In the genomic region with DNA sequence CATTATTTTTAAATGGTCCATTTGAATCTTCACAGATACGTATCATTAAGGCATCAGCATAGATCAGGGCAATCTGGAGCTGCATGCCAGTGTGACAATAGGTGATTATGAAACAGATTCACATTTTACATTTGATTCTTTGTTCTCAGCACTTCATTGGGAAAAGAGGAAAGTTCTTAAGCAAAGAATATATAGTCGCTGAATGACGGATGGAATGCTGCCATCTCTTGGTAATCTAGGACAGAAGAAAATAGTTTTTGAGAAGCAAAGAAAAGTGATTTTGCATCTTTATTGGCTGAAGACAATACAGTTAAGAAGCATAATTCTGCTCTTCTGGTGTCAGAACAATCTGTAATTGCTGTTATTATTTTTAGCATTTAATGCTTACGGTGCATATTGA, we compare ENCODE assay signal across 15 mouse cellular contexts.
"Had no signal": no experiment of that assay in that cellular context is flagged by ENCODE, and none has a peak within 500 bp of the region (broad histone marks: within the 10 kb centered on the region; RNA-seq: fewer than 3 reads in every experiment).

No protein-coding gene starts in this region.

- H3K9ac ChIP-seq: limb, embryonic 15.5 days; liver, embryonic 12.5 days; lung, embryonic 14.5 days; neural tube, embryonic 12.5 days; stomach, embryonic 15.5 days had no signal

- ATAC-seq: liver, embryonic 12.5 days had no signal

- H3K27me3 ChIP-seq: limb, embryonic 15.5 days; liver, embryonic 12.5 days; neural tube, embryonic 12.5 days; stomach, embryonic 15.5 days had no signal

- H3K4me2 ChIP-seq: limb, embryonic 15.5 days; liver, embryonic 12.5 days; lung, embryonic 14.5 days; neural tube, embryonic 12.5 days; stomach, embryonic 15.5 days had no signal

- H3K4me3 ChIP-seq: left cerebral cortex, adult 2 months; limb, embryonic 15.5 days; liver, embryonic 12.5 days; midbrain, embryonic 10.5 days; myocyte; neural tube, embryonic 12.5 days; stomach, embryonic 15.5 days had no signal

- H3K4me1 ChIP-seq: limb, embryonic 15.5 days; liver, embryonic 12.5 days; midbrain, embryonic 10.5 days; neural tube, embryonic 12.5 days; stomach, embryonic 15.5 days had no signal

- H3K9me3 ChIP-seq: limb, embryonic 15.5 days; liver, embryonic 12.5 days; midbrain, embryonic 10.5 days; neural tube, embryonic 12.5 days; stomach, embryonic 15.5 days had no signal

- DNase-seq: kidney, adult 11 months; kidney, adult 9 months; kidney, postnatal 36 days; lung, embryonic 14.5 days; lung, postnatal 10 days; lung, postnatal 4 days; thymus, postnatal 36 days had no signal

- H3K27ac ChIP-seq: kidney, postnatal 0 days; left cerebral cortex, adult 2 months; limb, embryonic 15.5 days; liver, embryonic 12.5 days; midbrain, embryonic 10.5 days; neural tube, embryonic 12.5 days; stomach, embryonic 15.5 days had no signal

- H3K36me3 ChIP-seq: limb, embryonic 15.5 days; liver, embryonic 12.5 days; midbrain, embryonic 10.5 days; neural tube, embryonic 12.5 days; stomach, embryonic 15.5 days had no signal
